Mouse (Mus musculus): ENCODE measurements at regions not wholly inside any gene's neighbourhood (a gene's known extent, or its start where the extent isn't known, plus 50 kb on each side); places are given as distances from the start of the nearest gene placed in this dataset.

DNA sequence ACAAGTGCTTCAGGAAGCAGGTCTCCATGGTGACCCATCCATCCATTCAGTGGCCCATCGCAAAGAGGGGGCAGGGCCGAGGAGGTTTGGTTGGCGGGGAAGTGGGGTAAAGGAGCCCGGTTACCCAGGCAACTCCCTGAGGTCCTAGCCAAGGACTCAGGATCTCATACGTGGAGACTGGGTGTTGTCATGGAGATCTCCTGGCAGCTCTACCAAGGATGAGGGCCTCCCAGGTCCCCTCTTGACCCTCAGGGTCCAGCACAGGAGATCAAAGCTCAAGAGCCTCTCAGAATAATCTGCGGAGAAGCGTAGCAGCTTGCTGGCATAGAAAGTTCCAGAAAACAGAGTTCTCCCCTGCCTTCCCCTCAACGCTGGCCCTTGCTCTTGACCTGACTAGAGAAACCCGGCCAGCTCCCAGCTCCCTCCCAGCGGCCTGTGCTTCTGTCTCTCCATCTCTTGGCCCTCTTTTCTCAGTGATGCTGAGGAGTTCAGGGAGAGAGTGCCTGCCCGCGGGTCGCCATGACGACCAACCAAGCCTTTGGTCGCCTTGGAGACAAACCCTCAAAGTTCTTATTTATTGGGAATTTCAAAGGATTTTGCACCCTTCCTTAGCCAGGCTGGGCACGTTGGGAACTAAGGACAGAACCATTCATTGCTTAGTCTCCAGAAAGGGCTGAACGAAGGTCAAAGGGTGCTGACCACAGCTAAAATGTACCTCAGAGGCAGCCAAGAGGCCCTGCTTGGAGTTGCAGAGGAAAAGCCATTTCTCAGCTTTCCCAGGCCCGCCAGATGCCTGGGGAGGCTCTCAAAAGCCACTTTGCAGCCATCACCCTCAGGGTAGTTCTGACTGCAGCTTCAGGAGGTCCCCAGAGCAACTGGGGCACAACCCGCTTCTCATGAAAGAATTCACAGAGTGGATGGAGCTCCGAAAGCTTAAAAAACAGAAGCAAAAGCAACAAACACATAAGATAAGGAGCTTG is 60.0 kb downstream of the Ubiad1 start:
- no peak for TF ChIP-seq CTCF (conservative IDR thresholded peaks at IDR 0.05; ENCODE audit: insufficient read depth, insufficient read length, low read depth, low read length)
- TF ChIP-seq POLR2A (IDR thresholded peaks at IDR 0.05; ENCODE audit: low read depth, low read length): no peak
- Histone ChIP-seq H3K36me3 (ENCODE audit: control insufficient read depth, insufficient read depth, low read length) (no peaks in the 10 kb centered on the region), H3K27ac (ENCODE audit: insufficient read depth, low read depth, low read length) (no peak overlapping the region), H3K4me1 (ENCODE audit: control insufficient read depth, insufficient read depth, low read length) (no peaks in the 10 kb centered on the region), H3K27me3 (replicated peaks; ENCODE audit: control insufficient read depth, insufficient read depth, low read length) (no peaks in the 10 kb centered on the region), H3K4me3 (ENCODE audit: insufficient read depth, low read depth, low read length) (no peak overlapping the region)
- 41% methylated on average over 20 of the region's 20 CpGs for WGBS
- no peak for DNase-seq

DNA sequence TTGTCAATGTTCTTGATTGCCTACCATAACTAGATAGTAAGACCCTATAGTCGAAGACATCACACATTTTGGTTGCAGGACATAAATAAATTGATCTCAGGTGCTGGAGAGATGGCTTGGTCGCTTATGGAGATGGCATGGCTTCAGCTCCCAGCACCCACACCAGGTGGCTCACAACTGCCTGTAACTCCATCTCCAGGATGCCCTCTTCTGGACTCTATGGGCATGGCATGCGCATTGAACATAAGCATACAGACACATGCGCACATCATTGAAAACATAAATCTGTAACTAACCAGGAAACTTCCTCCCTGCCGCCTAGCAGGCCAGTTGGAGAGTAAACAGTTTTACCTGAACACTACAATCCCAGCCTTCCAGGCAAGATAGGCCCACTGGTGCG is 64.0 kb downstream of the Ubiad1 start:
- Histone ChIP-seq H3K4me1 (ENCODE audit: control insufficient read depth, insufficient read depth, low read length) (no peaks in the 10 kb centered on the region), H3K27me3 (replicated peaks; ENCODE audit: control insufficient read depth, insufficient read depth, low read length) (no peaks in the 10 kb centered on the region), H3K4me3 (ENCODE audit: insufficient read depth, low read depth, low read length) (no peak overlapping the region), H3K36me3 (ENCODE audit: control insufficient read depth, insufficient read depth, low read length) (no peaks in the 10 kb centered on the region), H3K27ac (ENCODE audit: insufficient read depth, low read depth, low read length) (no peak overlapping the region)
- DNase-seq: no peak
- 89% methylated on average over 6 of the region's 6 CpGs for WGBS
- TF ChIP-seq CTCF (conservative IDR thresholded peaks at IDR 0.05; ENCODE audit: insufficient read depth, insufficient read length, low read depth, low read length) (0 out of 2 replicates have a peak, but pooled peaks have one; percentile 2), POLR2A (IDR thresholded peaks at IDR 0.05; ENCODE audit: low read depth, low read length) (no peak)

DNA sequence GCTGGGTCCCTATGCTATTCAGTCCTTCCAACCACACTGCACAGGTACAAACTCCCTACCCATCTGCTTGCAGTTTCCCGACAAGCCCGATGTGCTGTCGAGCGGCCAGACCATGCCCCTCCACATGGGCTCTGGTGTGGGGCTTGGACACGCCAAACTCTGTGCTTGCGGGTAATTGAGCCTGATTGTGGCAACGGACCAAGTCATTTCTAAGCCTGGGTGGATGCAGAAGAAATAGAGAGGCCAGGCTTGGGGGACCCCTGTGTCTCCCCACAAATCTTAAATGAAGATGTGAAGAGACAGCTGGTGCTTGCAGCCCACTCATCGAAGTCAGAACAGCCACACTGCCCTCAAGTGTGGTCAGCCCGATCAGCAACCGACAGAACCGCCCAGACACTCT is 66.1 kb downstream of the Ubiad1 start:
- 60% methylated on average over 11 of the region's 11 CpGs for WGBS
- H3K36me3 ChIP-seq (ENCODE audit: control insufficient read depth, insufficient read depth, low read length): no peaks in the 10 kb centered on the region
- no peaks in the 10 kb centered on the region for H3K4me1 ChIP-seq (ENCODE audit: control insufficient read depth, insufficient read depth, low read length)
- no peaks in the 10 kb centered on the region for H3K27me3 ChIP-seq (replicated peaks; ENCODE audit: control insufficient read depth, insufficient read depth, low read length)
- no peak overlapping the region for H3K4me3 ChIP-seq (ENCODE audit: insufficient read depth, low read depth, low read length)
- H3K27ac ChIP-seq (ENCODE audit: insufficient read depth, low read depth, low read length): no peak overlapping the region
- DNase-seq: no peak
- no peak for TF ChIP-seq CTCF (conservative IDR thresholded peaks at IDR 0.05; ENCODE audit: insufficient read depth, insufficient read length, low read depth, low read length)
- no peak for TF ChIP-seq POLR2A (IDR thresholded peaks at IDR 0.05; ENCODE audit: low read depth, low read length)

DNA sequence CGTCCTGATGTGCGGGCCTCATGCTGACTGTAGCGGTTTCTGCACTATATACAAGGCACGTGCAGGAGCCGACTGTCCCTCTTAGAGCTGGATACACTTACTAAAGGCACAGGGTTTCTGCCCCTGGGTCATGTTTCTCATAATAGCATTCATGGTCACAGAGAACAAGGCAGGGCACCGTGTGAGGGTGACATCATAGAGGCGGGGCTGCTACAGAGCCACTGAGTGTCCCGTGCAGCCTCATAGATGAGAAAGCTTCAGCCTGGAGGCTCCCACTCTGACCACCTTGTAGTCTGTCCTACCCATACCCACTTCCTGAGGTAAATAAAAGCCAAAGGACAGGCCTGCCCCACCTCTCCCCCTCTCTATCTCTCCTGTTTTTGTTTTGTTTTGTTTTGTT is 67.2 kb downstream of the Ubiad1 start:
- Histone ChIP-seq H3K27ac (ENCODE audit: insufficient read depth, low read depth, low read length) (no peak overlapping the region), H3K4me1 (ENCODE audit: control insufficient read depth, insufficient read depth, low read length) (no peaks in the 10 kb centered on the region), H3K36me3 (ENCODE audit: control insufficient read depth, insufficient read depth, low read length) (no peaks in the 10 kb centered on the region), H3K4me3 (ENCODE audit: insufficient read depth, low read depth, low read length) (no peak overlapping the region), H3K27me3 (replicated peaks; ENCODE audit: control insufficient read depth, insufficient read depth, low read length) (no peaks in the 10 kb centered on the region)
- TF ChIP-seq POLR2A (IDR thresholded peaks at IDR 0.05; ENCODE audit: low read depth, low read length) (no peak), CTCF (conservative IDR thresholded peaks at IDR 0.05; ENCODE audit: insufficient read depth, insufficient read length, low read depth, low read length) (no peak)
- no peak for DNase-seq
- WGBS: 32% methylated on average over 8 of the region's 8 CpGs

DNA sequence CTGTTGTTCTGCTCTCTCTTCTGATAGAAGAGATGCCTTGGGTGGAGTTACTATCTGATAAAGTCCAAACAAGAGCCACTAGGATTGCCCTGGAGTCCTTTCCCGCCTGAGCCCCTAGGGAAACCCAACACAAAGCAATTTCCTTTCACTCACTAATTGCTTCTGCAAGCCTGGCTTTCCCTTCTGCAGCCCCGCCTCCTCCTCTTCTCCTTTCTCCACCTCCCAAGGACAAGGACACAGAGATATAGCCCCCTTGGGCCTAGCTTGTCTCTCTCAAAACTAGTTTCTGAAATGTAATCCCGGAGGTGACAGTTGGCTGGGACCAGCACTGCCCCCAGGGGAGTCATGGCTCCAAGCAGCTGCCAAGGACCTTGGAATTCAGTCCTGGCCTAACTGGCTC is 68.1 kb downstream of the Ubiad1 start:
- no peaks in the 10 kb centered on the region for H3K4me1 ChIP-seq (ENCODE audit: control insufficient read depth, insufficient read depth, low read length)
- WGBS: 25% methylated on average over 3 of the region's 3 CpGs
- no peaks in the 10 kb centered on the region for H3K27me3 ChIP-seq (replicated peaks; ENCODE audit: control insufficient read depth, insufficient read depth, low read length)
- H3K36me3 ChIP-seq (ENCODE audit: control insufficient read depth, insufficient read depth, low read length): no peaks in the 10 kb centered on the region
- DNase-seq: no peak
- H3K27ac ChIP-seq (ENCODE audit: insufficient read depth, low read depth, low read length): no peak overlapping the region
- no peak overlapping the region for H3K4me3 ChIP-seq (ENCODE audit: insufficient read depth, low read depth, low read length)
- TF ChIP-seq POLR2A (IDR thresholded peaks at IDR 0.05; ENCODE audit: low read depth, low read length) (no peak), CTCF (conservative IDR thresholded peaks at IDR 0.05; ENCODE audit: insufficient read depth, insufficient read length, low read depth, low read length) (no peak)

DNA sequence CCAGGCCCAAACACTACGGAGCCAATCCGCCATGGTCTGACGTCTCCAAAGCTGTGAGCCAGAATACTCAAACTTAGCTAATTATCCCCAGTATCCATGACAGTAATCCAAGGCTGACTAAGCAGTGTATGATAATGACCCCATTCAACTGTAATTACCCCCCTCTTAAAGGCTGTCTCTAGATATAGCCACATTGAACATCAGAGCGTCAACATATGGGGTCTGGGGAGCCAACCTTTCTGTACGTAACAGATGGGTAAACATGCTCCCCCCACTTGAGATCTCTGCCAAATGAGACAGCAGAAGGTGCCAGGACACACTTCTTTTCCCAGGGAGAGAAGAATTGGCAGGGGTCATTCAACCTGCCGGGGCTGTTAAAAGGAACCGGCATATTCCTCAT is 73.1 kb downstream of the Ubiad1 start:
- H3K4me3 ChIP-seq (ENCODE audit: insufficient read depth, low read depth, low read length): no peak overlapping the region
- DNase-seq: no peak
- H3K4me1 ChIP-seq (ENCODE audit: control insufficient read depth, insufficient read depth, low read length): no peaks in the 10 kb centered on the region
- no peaks in the 10 kb centered on the region for H3K27me3 ChIP-seq (replicated peaks; ENCODE audit: control insufficient read depth, insufficient read depth, low read length)
- no peak overlapping the region for H3K27ac ChIP-seq (ENCODE audit: insufficient read depth, low read depth, low read length)
- no peak for TF ChIP-seq POLR2A (IDR thresholded peaks at IDR 0.05; ENCODE audit: low read depth, low read length)
- TF ChIP-seq CTCF (conservative IDR thresholded peaks at IDR 0.05; ENCODE audit: insufficient read depth, insufficient read length, low read depth, low read length): no peak
- 95% methylated on average over 7 of the region's 7 CpGs for WGBS
- no peaks in the 10 kb centered on the region for H3K36me3 ChIP-seq (ENCODE audit: control insufficient read depth, insufficient read depth, low read length)

- 57% methylated on average over 3 of the region's 3 CpGs for WGBS
- H3K4me1 ChIP-seq (ENCODE audit: control insufficient read depth, insufficient read depth, low read length): no peaks in the 10 kb centered on the region
- H3K27ac ChIP-seq (ENCODE audit: insufficient read depth, low read depth, low read length): no peak overlapping the region
- H3K36me3 ChIP-seq (ENCODE audit: control insufficient read depth, insufficient read depth, low read length): no peaks in the 10 kb centered on the region
- TF ChIP-seq CTCF (conservative IDR thresholded peaks at IDR 0.05; ENCODE audit: insufficient read depth, insufficient read length, low read depth, low read length) (no peak), POLR2A (IDR thresholded peaks at IDR 0.05; ENCODE audit: low read depth, low read length) (no peak)
- H3K4me3 ChIP-seq (ENCODE audit: insufficient read depth, low read depth, low read length): no peak overlapping the region
- DNase-seq: no peak
- no peaks in the 10 kb centered on the region for H3K27me3 ChIP-seq (replicated peaks; ENCODE audit: control insufficient read depth, insufficient read depth, low read length)
Measured at GRCm38 (mm10) chr4:148367671-148368070, 76.9 kb downstream of the Ubiad1 start.

Data from kidney, adult 2 months (tissue).